Mouse (Mus musculus): ENCODE measurements around the gene Gpr12. TPM values are rescaled to one million over a fixed set of nuclear protein-coding genes. Genes with fewer than 3 reads are reported as not detected.
"Not testable (repeated sequence)": the region's sequence is repeated elsewhere in the genome, so short reads cannot be mapped to it uniquely, and the experiment has no call there.

Gpr12 gene
- polyA plus RNA-seq, 1 experiment from 2014 or later = 0.14 TPM

DNA sequence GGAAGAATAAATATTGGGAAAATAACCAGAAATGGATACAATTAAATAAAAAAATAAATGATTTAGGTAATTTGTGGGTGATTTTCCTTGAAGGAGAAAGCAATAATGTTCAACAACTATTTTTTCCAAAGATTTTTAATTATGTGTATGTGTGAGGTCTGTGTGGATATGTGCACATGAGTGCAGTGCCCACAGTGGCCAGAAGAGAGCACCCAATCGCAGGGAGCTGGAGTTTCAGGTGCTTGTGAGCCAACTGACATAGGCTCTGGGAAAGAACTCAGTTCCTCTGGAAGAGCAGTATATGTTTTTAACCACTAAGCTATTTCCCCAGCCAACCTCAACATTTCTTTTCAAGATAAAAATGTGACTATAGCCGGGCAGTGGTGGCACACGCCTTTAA is 8.4 kb downstream of the Gpr12 start:
- H3K9ac ChIP-seq (replicated peaks; ENCODE audit: low read length) = no peak overlapping the region
- ATAC-seq (replicated peaks; ENCODE audit: insufficient number of reproducible peaks, low FRiP score, low TSS enrichment, low read depth) (no peak), DNase-seq (ENCODE audit: low spot score) (no peak)
- H3K4me3 ChIP-seq (ENCODE audit: low read depth, low read length) = no peak overlapping the region
- H3K4me2 ChIP-seq (ENCODE audit: low read depth, low read length) = no peak overlapping the region
- no peaks in the 10 kb centered on the region for H3K9me3 ChIP-seq (replicated peaks; ENCODE audit: control insufficient read depth, low read length)
- WGBS = 90% methylated on average over 3 of the region's 3 CpGs
- no peaks in the 10 kb centered on the region for H3K27me3 ChIP-seq (ENCODE audit: control insufficient read depth, insufficient read depth, low read length)
- H3K4me1 ChIP-seq (ENCODE audit: control insufficient read depth, insufficient read depth, low read length) = no peaks in the 10 kb centered on the region
- H3K27ac ChIP-seq (replicated peaks; ENCODE audit: low read depth, low read length) = no peak overlapping the region
- no peaks in the 10 kb centered on the region for H3K36me3 ChIP-seq (replicated peaks; ENCODE audit: control insufficient read depth, insufficient read depth, low read depth, low read length)

DNA sequence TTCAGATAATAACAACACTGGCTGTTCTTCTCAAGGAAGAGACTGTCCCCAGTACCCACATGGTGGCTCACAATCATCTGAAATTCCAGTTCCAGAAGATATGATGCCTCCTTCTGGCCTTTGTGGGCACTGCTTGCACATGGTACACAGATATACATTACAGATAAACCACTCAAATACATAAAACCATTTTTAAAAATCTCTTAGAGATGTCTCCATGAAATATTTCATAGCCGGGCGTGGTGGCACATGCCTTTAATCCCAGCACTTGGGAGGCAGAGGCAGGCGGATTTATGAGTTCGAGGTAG is 12.3 kb downstream of the Gpr12 start:
- 93% methylated on average over 4 of the region's 4 CpGs for WGBS
- not testable (repeated sequence) for H3K27me3 ChIP-seq (ENCODE audit: control insufficient read depth, insufficient read depth, low read length); H3K36me3 ChIP-seq (replicated peaks; ENCODE audit: control insufficient read depth, insufficient read depth, low read depth, low read length); ATAC-seq (replicated peaks; ENCODE audit: insufficient number of reproducible peaks, low FRiP score, low TSS enrichment, low read depth); DNase-seq (ENCODE audit: low spot score); H3K4me3 ChIP-seq (ENCODE audit: low read depth, low read length); H3K4me2 ChIP-seq (ENCODE audit: low read depth, low read length); H3K9me3 ChIP-seq (replicated peaks; ENCODE audit: control insufficient read depth, low read length); H3K9ac ChIP-seq (replicated peaks; ENCODE audit: low read length); H3K4me1 ChIP-seq (ENCODE audit: control insufficient read depth, insufficient read depth, low read length); H3K27ac ChIP-seq (replicated peaks; ENCODE audit: low read depth, low read length)

- ATAC-seq (replicated peaks; ENCODE audit: insufficient number of reproducible peaks, low FRiP score, low TSS enrichment, low read depth); H3K9ac ChIP-seq (replicated peaks; ENCODE audit: low read length); H3K4me2 ChIP-seq (ENCODE audit: low read depth, low read length); H3K27ac ChIP-seq (replicated peaks; ENCODE audit: low read depth, low read length); H3K4me3 ChIP-seq (ENCODE audit: low read depth, low read length); H3K9me3 ChIP-seq (replicated peaks; ENCODE audit: control insufficient read depth, low read length); H3K4me1 ChIP-seq (ENCODE audit: control insufficient read depth, insufficient read depth, low read length); H3K27me3 ChIP-seq (ENCODE audit: control insufficient read depth, insufficient read depth, low read length); DNase-seq (ENCODE audit: low spot score); H3K36me3 ChIP-seq (replicated peaks; ENCODE audit: control insufficient read depth, insufficient read depth, low read depth, low read length): not testable (repeated sequence)
- WGBS = 70% methylated on average over 6 of the region's 6 CpGs
Measured at GRCm38 (mm10) chr5:146571830-146572734, 13.0 kb downstream of the Gpr12 start.

- H3K27me3 ChIP-seq (ENCODE audit: control insufficient read depth, insufficient read depth, low read length); ATAC-seq (replicated peaks; ENCODE audit: insufficient number of reproducible peaks, low FRiP score, low TSS enrichment, low read depth); DNase-seq (ENCODE audit: low spot score); H3K4me2 ChIP-seq (ENCODE audit: low read depth, low read length); H3K27ac ChIP-seq (replicated peaks; ENCODE audit: low read depth, low read length); H3K4me3 ChIP-seq (ENCODE audit: low read depth, low read length); H3K4me1 ChIP-seq (ENCODE audit: control insufficient read depth, insufficient read depth, low read length); H3K36me3 ChIP-seq (replicated peaks; ENCODE audit: control insufficient read depth, insufficient read depth, low read depth, low read length); H3K9ac ChIP-seq (replicated peaks; ENCODE audit: low read length); H3K9me3 ChIP-seq (replicated peaks; ENCODE audit: control insufficient read depth, low read length): not testable (repeated sequence)
- WGBS = 87% methylated on average over 6 of the region's 6 CpGs
Measured at GRCm38 (mm10) chr5:146570179-146570578, 14.9 kb downstream of the Gpr12 start.

DNA sequence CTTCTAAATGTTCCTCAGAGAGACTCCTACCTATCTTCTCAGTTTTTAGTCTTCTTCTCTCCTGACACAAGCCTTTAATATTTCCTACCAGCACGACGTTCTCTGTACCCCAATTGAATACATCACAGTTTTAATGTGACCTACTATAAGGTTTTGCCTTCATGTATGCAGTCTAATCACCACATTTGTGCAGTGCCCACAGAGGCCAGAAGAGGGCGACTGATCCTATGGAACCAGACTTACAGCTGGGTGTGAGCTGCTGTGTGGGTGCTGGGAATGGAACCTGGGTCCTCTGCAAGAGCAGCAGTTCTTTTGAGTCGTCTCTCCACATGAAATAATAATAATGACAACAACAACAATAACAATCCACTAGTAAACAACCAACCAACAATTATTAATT is 18.0 kb downstream of the Gpr12 start:
- H3K27me3 ChIP-seq (ENCODE audit: control insufficient read depth, insufficient read depth, low read length) = no peaks in the 10 kb centered on the region
- no peaks in the 10 kb centered on the region for H3K9me3 ChIP-seq (replicated peaks; ENCODE audit: control insufficient read depth, low read length)
- H3K36me3 ChIP-seq (replicated peaks; ENCODE audit: control insufficient read depth, insufficient read depth, low read depth, low read length) = no peaks in the 10 kb centered on the region
- DNase-seq (ENCODE audit: low spot score) (peak; percentile 70), ATAC-seq (replicated peaks; ENCODE audit: insufficient number of reproducible peaks, low FRiP score, low TSS enrichment, low read depth) (no peak)
- no peak overlapping the region for H3K9ac ChIP-seq (replicated peaks; ENCODE audit: low read length)
- 61% methylated on average over 4 of the region's 4 CpGs for WGBS
- no peak overlapping the region for H3K27ac ChIP-seq (replicated peaks; ENCODE audit: low read depth, low read length)
- no peak overlapping the region for H3K4me3 ChIP-seq (ENCODE audit: low read depth, low read length)
- H3K4me1 ChIP-seq (ENCODE audit: control insufficient read depth, insufficient read depth, low read length) = no peaks in the 10 kb centered on the region
- no peak overlapping the region for H3K4me2 ChIP-seq (ENCODE audit: low read depth, low read length)

GRCm38 (mm10) chr5:146564259-146564658 is 20.8 kb downstream of the Gpr12 start:
- DNase-seq (ENCODE audit: low spot score) = no peak
- H3K9me3 ChIP-seq (replicated peaks; ENCODE audit: control insufficient read depth, low read length) = no peaks in the 10 kb centered on the region
- no peak overlapping the region for H3K4me2 ChIP-seq (ENCODE audit: low read depth, low read length)
- no peak overlapping the region for H3K4me3 ChIP-seq (ENCODE audit: low read depth, low read length)
- H3K36me3 ChIP-seq (replicated peaks; ENCODE audit: control insufficient read depth, insufficient read depth, low read depth, low read length) = no peaks in the 10 kb centered on the region
- H3K27me3 ChIP-seq (ENCODE audit: control insufficient read depth, insufficient read depth, low read length) = no peaks in the 10 kb centered on the region
- H3K4me1 ChIP-seq (ENCODE audit: control insufficient read depth, insufficient read depth, low read length) = no peaks in the 10 kb centered on the region
- WGBS = 70% methylated on average over 1 of the region's 1 CpGs
- H3K27ac ChIP-seq (replicated peaks; ENCODE audit: low read depth, low read length) = no peak overlapping the region
- ATAC-seq (replicated peaks; ENCODE audit: insufficient number of reproducible peaks, low FRiP score, low TSS enrichment, low read depth) = no peak
- H3K9ac ChIP-seq (replicated peaks; ENCODE audit: low read length) = no peak overlapping the region

DNA sequence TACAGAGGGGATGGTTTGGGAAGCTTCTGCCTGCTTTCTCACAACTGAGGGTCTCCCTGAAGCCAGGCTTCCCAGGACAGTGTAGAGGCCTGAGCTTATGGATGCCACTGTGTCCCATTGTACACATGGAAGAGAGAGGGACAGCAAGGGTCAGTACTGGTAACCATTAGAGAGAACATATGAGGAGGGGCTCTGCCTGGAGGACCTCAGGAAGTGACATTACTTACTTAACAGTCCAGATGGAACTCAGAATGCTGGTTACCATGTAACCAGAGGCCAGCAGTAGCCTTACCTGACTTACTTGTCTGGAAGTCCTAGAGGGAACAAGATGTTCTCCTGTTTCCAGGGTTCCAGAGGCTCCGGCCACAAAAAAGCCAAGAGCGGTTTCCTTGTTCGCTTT is 29.2 kb downstream of the Gpr12 start, which contains the start of gene Gm3415:
Gene Gm3415 (plus strand): TSS at position 301 of the 400 bp plus-strand sequence.
- not testable (repeated sequence) for H3K4me2 ChIP-seq (ENCODE audit: low read depth, low read length); H3K9me3 ChIP-seq (replicated peaks; ENCODE audit: control insufficient read depth, low read length); H3K9ac ChIP-seq (replicated peaks; ENCODE audit: low read length); DNase-seq (ENCODE audit: low spot score); H3K4me3 ChIP-seq (ENCODE audit: low read depth, low read length); H3K36me3 ChIP-seq (replicated peaks; ENCODE audit: control insufficient read depth, insufficient read depth, low read depth, low read length); H3K27ac ChIP-seq (replicated peaks; ENCODE audit: low read depth, low read length); ATAC-seq (replicated peaks; ENCODE audit: insufficient number of reproducible peaks, low FRiP score, low TSS enrichment, low read depth); H3K27me3 ChIP-seq (ENCODE audit: control insufficient read depth, insufficient read depth, low read length); H3K4me1 ChIP-seq (ENCODE audit: control insufficient read depth, insufficient read depth, low read length)
- no CpG with 5 or more reads among the region's 3 CpGs for WGBS

DNA sequence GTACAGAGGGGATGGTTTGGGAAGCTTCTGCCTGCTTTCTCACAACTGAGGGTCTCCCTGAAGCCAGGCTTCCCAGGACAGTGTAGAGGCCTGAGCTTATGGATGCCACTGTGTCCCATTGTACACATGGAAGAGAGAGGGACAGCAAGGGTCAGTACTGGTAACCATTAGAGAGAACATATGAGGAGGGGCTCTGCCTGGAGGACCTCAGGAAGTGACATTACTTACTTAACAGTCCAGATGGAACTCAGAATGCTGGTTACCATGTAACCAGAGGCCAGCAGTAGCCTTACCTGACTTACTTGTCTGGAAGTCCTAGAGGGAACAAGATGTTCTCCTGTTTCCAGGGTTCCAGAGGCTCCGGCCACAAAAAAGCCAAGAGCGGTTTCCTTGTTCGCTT is 47.7 kb downstream of the Gpr12 start, which contains the start of gene Gm3409:
Gene Gm3409 (plus strand): TSS at position 301 of the 400 bp plus-strand sequence.
- not testable (repeated sequence) for ATAC-seq (replicated peaks; ENCODE audit: insufficient number of reproducible peaks, low FRiP score, low TSS enrichment, low read depth); H3K4me1 ChIP-seq (ENCODE audit: control insufficient read depth, insufficient read depth, low read length); H3K4me2 ChIP-seq (ENCODE audit: low read depth, low read length); H3K27ac ChIP-seq (replicated peaks; ENCODE audit: low read depth, low read length); H3K4me3 ChIP-seq (ENCODE audit: low read depth, low read length); DNase-seq (ENCODE audit: low spot score); H3K9me3 ChIP-seq (replicated peaks; ENCODE audit: control insufficient read depth, low read length); H3K36me3 ChIP-seq (replicated peaks; ENCODE audit: control insufficient read depth, insufficient read depth, low read depth, low read length); H3K9ac ChIP-seq (replicated peaks; ENCODE audit: low read length); H3K27me3 ChIP-seq (ENCODE audit: control insufficient read depth, insufficient read depth, low read length)
- 100% methylated on average over 2 of the region's 3 CpGs for WGBS
